Mouse (Mus musculus) spleen, adult 12 weeks (tissue): ENCODE data around the gene B230217C12Rik.

Experiments used
- DNase-seq: peaks from one replicate; pipeline ENCODE4 v3.0.0; 2022; ENCODE audit warnings: low spot score

B230217C12Rik gene

GRCm38 (mm10) chr11:97840539-97840954 lies at the start of gene B230217C12Rik:
Gene B230217C12Rik (plus strand): TSS chr11:97840780.
- no peak for DNase-seq

- DNase-seq: no peak
These were observed 47.4 kb upstream of the B230217C12Rik start for GRCm38 (mm10) chr11:97793165-97793564.

GRCm38 (mm10) chr11:97796910-97797309 lies 43.7 kb upstream of the B230217C12Rik start:
- peak; percentile 49 for DNase-seq

DNA sequence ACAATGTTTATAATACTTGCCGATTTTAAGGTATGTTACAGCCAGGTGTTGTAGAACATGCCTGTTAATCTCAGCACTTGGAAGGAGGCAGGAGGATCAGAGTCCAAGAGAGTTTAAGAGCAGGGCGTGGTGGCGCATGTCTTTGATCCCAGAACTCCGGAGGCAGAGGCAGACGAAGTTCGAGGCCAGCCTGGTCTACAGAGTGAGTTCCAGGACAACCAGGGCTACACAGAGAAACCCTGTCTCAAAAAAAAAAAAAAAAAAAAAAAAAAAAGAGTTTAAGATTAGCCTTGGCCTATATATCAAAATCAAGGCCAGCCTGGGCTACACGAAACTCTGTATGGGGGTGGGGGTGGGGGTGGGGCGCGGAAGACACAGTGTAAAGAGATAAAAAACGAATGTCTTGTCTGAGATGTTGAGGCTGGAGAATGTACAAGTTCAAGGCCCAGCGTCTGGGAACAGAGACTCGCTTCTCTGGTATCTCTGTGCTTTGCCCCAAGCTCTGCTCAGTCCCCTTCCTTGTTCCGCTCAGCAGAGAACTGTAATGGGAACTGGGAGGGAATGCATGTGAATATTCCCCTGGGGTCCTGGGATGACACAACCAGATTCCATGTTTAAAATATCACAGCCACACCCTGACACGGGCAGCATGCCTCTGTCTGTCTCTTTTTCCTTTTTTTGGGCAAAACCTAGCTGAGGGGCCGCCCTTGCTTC lies 43.1 kb upstream of the B230217C12Rik start:
- no peak for DNase-seq

- no peak for DNase-seq
These were observed 42.5 kb upstream of the B230217C12Rik start for GRCm38 (mm10) chr11:97798083-97798435.

DNA sequence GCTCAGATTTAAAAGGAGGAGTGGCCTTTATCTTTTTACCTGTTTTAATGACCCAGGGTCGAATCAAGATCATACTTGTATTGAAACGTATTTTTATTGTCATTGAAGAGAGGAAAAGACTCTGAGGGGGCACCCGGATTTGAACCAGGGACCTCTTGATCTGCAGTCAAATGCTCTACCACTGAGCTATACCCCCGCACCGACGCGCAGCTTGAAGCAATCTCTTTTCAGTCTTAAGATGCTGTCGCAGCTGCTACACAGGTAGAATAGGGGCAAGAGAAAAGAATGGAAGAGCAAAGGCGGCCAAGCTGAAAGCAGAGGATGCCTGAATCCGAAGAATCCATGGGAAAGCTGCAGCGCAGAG lies 41.8 kb upstream of the B230217C12Rik start, which contains the start of gene Lasp1:
Lasp1 (plus strand) TSS at position 219 of the 364 bp plus-strand sequence.
- peak; percentile 77 for DNase-seq

GRCm38 (mm10) chr11:97799146-97799993 lies 41.2 kb upstream of the B230217C12Rik start:
- peak; percentile 67 for DNase-seq

GRCm38 (mm10) chr11:97799994-97800690 lies 40.4 kb upstream of the B230217C12Rik start:
- DNase-seq: no peak

- no peak for DNase-seq
These were observed 39.7 kb upstream of the B230217C12Rik start for GRCm38 (mm10) chr11:97800691-97801408.

GRCm38 (mm10) chr11:97801409-97802193 lies 39.0 kb upstream of the B230217C12Rik start:
- no peak for DNase-seq

DNA sequence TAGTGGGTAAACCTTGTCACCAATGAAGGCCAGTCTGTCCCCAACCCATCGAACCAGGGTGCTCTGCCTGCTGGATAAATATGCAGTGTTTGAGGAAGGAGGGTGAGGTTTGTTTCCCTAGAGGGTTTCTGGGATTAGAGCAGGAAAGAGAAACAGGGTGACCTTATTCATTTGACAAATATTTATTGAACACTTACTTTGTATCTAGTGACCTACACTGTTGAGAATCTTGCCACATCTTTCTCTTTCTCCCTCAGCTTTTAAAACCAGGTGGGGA lies 38.4 kb upstream of the B230217C12Rik start:
- DNase-seq: no peak

DNA sequence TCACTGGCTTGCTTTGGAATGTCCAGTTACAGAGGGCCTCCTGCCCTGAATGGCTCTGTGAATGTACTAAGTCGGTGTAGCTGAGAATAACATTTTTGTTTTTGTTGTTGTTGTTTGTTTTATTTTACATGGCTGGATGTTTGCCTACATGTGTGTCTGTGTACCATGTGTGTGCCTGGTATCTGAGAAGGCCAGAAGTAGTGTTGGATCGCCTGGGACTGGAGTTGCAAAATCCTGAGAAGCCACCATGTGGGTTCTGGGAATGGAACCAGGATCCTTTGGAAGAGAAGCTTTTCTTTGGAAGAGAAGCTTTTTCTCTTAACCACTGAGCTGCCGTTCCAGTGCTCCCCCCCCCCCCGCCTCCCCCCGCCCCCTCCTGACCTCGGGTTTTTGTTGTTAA lies 38.1 kb upstream of the B230217C12Rik start:
- no peak for DNase-seq

DNA sequence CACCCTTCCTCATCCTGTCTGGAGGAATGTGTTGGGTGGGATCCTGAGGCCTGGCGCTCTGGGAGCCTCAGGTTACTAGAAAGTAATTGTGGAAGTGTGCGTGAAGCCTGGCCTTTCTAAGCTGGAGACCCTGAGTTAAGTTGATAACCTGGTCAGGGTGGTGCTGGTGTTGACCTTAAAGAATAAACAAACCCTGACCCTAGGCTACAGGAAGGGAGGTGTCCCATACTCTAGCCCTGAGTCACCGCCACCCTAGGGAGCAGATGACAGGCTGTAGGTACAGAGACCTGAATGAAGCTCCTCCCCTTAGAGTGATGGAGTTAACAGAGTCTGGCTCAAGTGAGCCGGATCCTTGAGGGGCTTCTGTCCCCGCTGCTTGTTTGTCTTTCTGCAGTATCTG lies 36.7 kb upstream of the B230217C12Rik start:
- no peak for DNase-seq

GRCm38 (mm10) chr11:97804841-97805661 lies 35.5 kb upstream of the B230217C12Rik start:
- no peak for DNase-seq

DNA sequence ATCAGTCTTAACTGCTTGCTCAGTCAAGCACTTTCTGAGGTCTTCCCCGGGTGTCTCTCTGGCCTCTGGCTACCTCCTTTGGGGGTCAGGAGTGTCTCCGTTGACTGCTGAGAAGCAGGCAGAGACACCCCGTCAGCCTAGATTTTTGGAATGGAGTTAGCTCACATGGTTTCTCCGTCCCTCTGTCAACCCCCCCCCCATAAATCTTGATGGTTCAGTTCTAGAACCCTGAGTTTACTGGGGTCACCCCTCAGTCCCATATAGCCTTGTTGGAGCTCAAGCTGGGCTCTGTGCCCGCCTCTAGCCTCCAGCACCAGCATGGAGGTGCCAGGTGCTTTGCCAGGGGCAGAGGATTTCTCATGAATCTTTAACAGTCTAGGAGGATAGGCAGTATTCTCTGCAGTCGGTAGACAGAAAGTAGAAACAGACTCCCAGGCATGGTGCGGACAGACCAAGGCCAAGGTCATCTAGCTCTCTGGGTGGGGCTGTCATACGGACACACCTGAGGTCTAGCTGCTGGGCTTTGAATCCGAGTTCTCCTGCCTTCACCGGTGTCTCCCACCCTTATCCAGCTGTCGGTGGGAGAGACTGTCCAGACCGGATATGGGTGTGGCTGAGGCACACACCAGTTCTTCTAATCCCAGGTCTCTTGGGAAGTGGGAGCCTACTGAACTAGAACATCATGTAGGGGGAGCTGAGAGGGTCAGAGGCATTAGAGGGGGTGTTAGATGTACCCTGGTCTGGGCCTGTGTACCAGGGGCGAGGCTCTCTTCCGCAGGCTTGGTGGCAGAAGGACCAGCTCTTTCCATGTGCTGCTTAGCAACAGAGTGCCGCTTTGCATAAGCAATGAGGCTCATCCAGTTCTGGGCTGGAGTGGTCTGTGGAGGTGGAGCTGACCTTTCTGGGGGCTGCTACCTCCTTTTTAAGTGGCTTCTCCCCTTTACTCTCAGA lies 34.6 kb upstream of the B230217C12Rik start:
- no peak for DNase-seq

GRCm38 (mm10) chr11:97806613-97806964 lies 34.0 kb upstream of the B230217C12Rik start:
- no peak for DNase-seq

DNA sequence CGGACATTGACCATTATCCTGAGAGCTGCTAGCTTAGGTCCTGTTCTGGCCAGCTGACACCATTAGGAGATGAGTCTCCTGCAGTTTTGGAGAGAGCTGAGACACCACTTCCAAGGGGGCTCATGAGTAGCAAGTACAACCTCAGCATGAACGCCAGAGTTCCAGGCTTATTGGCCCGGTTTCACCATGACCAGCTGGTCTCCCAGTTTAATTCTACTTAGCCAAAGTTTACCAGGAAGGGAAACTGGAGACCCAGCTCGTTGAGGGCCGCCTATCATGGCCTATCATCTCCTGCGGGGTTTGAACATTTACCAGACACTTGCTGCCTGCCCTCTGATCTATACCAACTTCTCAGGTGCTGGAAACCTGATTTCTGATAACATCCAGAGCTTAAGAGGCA lies 33.0 kb upstream of the B230217C12Rik start:
- DNase-seq: no peak

DNA sequence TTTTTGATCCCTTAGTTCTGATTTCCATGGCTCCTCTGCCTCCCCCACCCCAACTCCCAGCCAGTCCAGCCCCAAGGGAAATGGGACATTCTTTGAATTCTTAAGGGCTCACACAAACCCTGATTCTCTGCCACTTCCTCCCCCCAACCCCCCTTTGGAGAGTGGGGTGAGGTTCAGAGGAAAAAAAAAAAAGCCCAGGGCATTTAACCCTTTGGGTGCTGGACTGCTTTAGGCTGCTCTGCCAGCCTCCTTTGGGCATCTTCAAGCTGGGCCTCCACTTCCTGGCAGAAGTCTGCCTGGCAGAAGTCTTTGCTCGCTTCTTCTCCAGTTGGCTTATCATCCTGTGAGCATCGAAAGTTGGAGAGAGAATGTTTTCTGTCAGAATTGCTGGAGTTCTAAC lies 32.5 kb upstream of the B230217C12Rik start:
- no peak for DNase-seq

- no peak for DNase-seq
These were observed 31.9 kb upstream of the B230217C12Rik start for GRCm38 (mm10) chr11:97808621-97809234.
